Mouse (Mus musculus) ovary, adult 18-20 months (tissue): Measurements from ENCODE around the gene Adipor2.

Source experiments
- DNase-seq: peaks from one replicate; pipeline ENCODE4 v3.0.0; 2022; ENCODE audit warnings: low spot score, mixed read lengths

Gene Adipor2

DNA sequence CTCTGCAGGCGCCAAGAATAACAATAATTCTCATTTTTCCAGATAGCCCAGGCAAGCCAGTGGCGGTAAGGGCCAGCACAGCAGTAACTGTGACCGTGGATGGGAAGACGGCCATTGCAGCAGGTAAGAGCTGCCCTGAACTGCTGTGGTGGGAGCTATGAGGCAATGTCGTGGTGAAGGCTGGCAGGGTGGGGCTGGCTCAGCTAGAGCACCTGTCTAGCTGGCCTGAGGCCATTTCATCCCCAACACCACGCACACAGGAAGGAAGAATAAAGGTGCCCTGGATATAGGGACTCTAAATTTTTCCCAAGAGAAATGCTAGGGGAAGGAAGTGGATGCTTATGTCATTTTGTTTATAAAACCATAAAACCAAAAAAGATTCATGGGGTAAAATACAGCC is 105.1 kb downstream of the Adipor2 start:
- DNase-seq: no peak

DNA sequence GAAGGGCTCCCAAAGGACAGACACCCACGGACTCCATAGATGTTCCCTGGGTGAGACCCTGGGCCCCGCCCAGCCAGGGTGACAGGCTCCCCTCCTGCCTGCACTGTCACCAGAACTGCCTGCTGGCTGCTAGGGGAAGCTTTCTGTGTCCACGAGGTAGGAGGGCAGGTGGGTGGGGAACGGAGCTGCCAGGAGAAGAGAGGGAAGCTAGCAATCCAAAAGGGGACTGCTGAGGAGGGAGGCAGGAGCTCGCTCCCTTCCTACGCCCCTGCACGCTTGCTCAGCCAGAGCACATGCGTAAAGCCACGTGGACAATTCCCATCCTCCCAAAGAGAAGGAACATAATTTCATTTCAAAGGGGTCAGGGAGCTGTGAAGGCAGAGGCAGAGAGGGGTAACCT is 107.3 kb downstream of the Adipor2 start:
- DNase-seq: no peak

DNA sequence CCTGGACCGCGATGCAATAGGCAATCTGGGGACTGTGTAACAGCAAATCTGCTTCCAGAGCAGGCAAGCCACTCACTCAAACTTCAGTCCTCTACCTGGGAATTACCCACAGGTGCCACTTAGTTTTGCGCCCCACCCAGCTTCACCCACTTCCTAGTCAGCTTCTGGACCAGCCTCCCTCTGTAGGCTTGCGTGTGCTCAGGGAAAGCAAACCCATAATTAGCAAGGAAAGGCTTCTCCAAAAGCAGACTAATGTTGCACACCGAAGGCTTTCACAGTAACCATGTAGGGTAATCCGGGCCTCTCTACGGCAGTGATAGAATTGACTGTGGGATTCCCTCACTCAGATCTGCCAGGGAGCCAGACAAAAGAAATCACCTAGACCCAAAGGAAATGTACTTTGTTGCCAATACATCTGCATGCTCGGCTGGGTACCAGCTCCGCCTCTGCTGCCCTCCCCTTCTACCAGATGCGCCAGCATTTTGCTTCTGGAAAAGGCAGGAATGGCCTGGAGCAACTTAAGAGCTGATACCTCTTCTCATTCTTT is 109.6 kb downstream of the Adipor2 start:
- DNase-seq: no peak

DNA sequence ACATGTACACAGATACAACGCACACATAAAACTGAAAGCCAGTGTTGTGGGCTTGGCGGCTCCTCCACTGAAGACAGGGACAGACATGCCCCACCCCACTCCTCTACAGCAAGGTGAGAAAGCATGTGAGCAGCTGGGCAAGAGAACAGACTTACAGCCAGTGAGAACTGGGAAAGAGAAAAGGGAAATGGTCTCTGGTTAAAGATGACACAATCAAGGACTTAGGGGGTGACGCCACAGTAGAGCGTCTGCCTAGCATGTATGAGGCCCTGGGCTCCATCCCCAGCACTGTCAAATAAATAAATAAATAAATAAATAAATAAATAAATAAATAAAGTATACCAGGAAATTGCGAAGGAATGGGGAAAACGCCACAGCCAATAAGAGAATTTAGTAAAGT is 114.2 kb downstream of the Adipor2 start:
- no peak for DNase-seq
